20 mouse cellular contexts compared by ENCODE assay signal in genomic region chr17:86248832-86249231, GRCm38 (mm10).
A peak's percentile ranks its signal among the peaks of the same experiment; 100 is the strongest.
DNase-seq lines count a peak whose midpoint lies in the region; ATAC-seq and TF ChIP-seq lines count a peak whose summit lies in the region.
"Had no signal": no experiment of that assay in that cellular context is flagged by ENCODE, and none has a peak within 500 bp of the region (broad histone marks: within the 10 kb centered on the region; RNA-seq: fewer than 3 reads in every experiment).

No protein-coding gene starts in this region.

- no peaks in the 10 kb centered on the region for H3K27me3 ChIP-seq in lung, embryonic 16.5 days (ENCODE audit: control insufficient read depth, insufficient read depth, low read depth, low read length)
- H3K27me3 ChIP-seq: embryonic facial prominence, embryonic 12.5 days; forebrain, embryonic 13.5 days; forebrain, embryonic 15.5 days had no signal

- 65% methylated on average over 8 of the region's 8 CpGs for WGBS in lung, embryonic 16.5 days

- H3K9me3 ChIP-seq in lung, embryonic 16.5 days (ENCODE audit: control insufficient read depth, low read length), result no peaks in the 10 kb centered on the region
- H3K9me3 ChIP-seq: embryonic facial prominence, embryonic 10.5 days; embryonic facial prominence, embryonic 12.5 days; forebrain, embryonic 13.5 days; forebrain, embryonic 15.5 days had no signal

- TF ChIP-seq CTCF in layer of hippocampus, adult 2 months (conservative IDR thresholded peaks at IDR 0.05), result no peak

- H3K27ac ChIP-seq in layer of hippocampus, adult 2 months, result peak overlapping the region; percentile 91
- H3K27ac ChIP-seq in lung, embryonic 16.5 days (ENCODE audit: low read length), result no peak overlapping the region
- H3K27ac ChIP-seq: embryonic facial prominence, embryonic 10.5 days; embryonic facial prominence, embryonic 12.5 days; forebrain, embryonic 13.5 days had no signal

- H3K36me3 ChIP-seq in lung, embryonic 16.5 days (ENCODE audit: control insufficient read depth, insufficient read depth, low read length), result no peaks in the 10 kb centered on the region
- H3K36me3 ChIP-seq: embryonic facial prominence, embryonic 10.5 days; embryonic facial prominence, embryonic 12.5 days; forebrain, embryonic 15.5 days had no signal

- ATAC-seq in lung, embryonic 16.5 days (ENCODE audit: low read depth), result peak; percentile 46
- ATAC-seq in granulocyte monocyte progenitor cell, adult 5-6 weeks (replicated peaks; ENCODE audit: poor library complexity, severe bottlenecking), result 0 out of 2 replicates have a peak, but pooled peaks have one; percentile 5
- ATAC-seq: forebrain, embryonic 13.5 days; forebrain, embryonic 15.5 days; forebrain, postnatal 0 days had no signal

- H3K9ac ChIP-seq in lung, embryonic 16.5 days (ENCODE audit: low read length), result no peak overlapping the region
- H3K9ac ChIP-seq: embryonic facial prominence, embryonic 12.5 days; forebrain, embryonic 13.5 days; forebrain, embryonic 15.5 days; forebrain, postnatal 0 days had no signal

- H3K4me1 ChIP-seq in lung, embryonic 16.5 days (replicated peaks; ENCODE audit: control insufficient read depth, insufficient read depth, low read length), result no peaks in the 10 kb centered on the region; the same call in 1 of the 2 replicates

- H3K4me2 ChIP-seq in lung, embryonic 16.5 days (ENCODE audit: low read depth, low read length), result no peak overlapping the region
- H3K4me2 ChIP-seq: embryonic facial prominence, embryonic 12.5 days; forebrain, embryonic 13.5 days; forebrain, embryonic 15.5 days had no signal

- no peak overlapping the region for H3K4me3 ChIP-seq in layer of hippocampus, adult 2 months
- H3K4me3 ChIP-seq in lung, embryonic 16.5 days (ENCODE audit: low read length), result no peak overlapping the region
- H3K4me3 ChIP-seq: embryonic facial prominence, embryonic 10.5 days; embryonic facial prominence, embryonic 12.5 days; forebrain, embryonic 13.5 days; forebrain, embryonic 15.5 days had no signal

- DNase-seq in layer of hippocampus, adult 2 months (ENCODE audit: low spot score in 2 of 2), result no peak
- DNase-seq in layer of hippocampus, adult 9-11 months, result no peak
- DNase-seq in lung, postnatal 25 days (ENCODE audit: low spot score), result no peak
- DNase-seq in lung, postnatal 36 days, result peak; percentile 43
- DNase-seq in lung, postnatal 10 days, result no peak
- no peak for DNase-seq in adrenal gland, adult (ENCODE audit: inconsistent age in 2 of 2, low spot score in 1 of 2)
- DNase-seq: adrenal gland, adult 8-10 months; adrenal gland, postnatal 14 days; adrenal gland, postnatal 36 days; cerebellum, adult 11 months; cerebellum, adult 18-20 months; cerebellum, adult 9-10 months; cerebellum, postnatal 10 days; forebrain, postnatal 0 days had no signal
